Mouse (Mus musculus) thymus, postnatal 4 days (tissue): ENCODE measurements around the gene Elp1.

ENCODE experiments used
- DNase-seq: peaks from one replicate; pipeline ENCODE4 v3.0.0; 2021

The Elp1 gene

GRCm38 (mm10) chr4:56801907-56802668, at the start of gene Elp1, which contains the start of gene Fam206a:
Elp1 (minus strand) TSS chr4:56802331.
Fam206a (plus strand) TSS chr4:56802345.
- peak; percentile 99 for DNase-seq

DNA sequence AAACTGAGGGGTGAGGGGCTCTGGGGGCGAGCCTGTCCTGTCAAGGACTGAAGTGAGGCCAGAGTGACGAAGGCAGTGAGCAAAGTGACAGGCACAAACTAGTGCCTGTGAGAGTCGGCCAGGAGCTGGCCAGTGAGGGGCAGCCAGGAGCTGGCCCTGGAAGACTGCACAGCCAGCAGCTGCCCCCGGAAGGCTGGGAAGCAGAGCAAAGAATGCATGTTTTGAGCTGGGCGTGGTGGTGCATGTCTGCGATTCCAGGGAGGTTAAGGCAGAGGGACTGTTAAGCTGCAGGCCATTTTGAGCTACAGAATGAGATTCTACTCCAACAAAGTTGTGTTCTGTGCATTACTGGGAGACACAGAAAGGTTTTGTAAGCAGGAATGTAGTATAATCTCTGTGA, 48.6 kb upstream of the Elp1 start:
- DNase-seq = no peak

- DNase-seq = no peak
These were observed 45.9 kb upstream of the Elp1 start for GRCm38 (mm10) chr4:56848044-56848443.

- no peak for DNase-seq
These were observed 45.3 kb upstream of the Elp1 start for GRCm38 (mm10) chr4:56847400-56847799.

DNA sequence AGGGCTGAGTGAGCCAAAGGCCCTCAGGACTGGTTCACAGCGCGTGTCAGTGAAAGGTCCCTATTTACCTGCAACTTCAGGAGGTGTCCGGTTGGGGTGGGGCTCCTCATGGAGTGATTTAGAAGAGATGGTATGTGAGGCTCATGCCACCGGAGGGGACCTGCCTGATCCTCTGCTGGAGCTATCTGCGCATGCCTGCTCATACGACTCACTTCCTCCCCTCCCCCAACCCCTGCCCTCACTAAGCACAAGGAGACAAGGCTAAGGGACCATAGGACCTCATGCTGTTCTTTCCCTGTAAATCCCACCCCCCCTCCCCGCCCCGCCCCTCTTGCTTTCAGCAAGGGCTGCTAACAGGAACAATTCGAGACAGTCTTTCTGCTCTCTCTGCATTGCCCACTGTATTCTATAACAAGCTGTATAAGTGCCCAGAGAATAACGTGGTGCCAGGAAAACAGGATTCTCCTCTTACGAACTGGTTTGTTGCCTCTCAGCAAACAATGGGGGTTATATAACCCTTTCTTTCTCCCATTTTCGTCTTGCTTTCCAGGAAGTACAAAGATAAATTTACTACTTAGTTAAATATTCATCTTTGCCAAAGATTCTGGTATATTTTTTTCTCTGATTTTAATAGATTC, 43.9 kb upstream of the Elp1 start:
- no peak for DNase-seq

DNA sequence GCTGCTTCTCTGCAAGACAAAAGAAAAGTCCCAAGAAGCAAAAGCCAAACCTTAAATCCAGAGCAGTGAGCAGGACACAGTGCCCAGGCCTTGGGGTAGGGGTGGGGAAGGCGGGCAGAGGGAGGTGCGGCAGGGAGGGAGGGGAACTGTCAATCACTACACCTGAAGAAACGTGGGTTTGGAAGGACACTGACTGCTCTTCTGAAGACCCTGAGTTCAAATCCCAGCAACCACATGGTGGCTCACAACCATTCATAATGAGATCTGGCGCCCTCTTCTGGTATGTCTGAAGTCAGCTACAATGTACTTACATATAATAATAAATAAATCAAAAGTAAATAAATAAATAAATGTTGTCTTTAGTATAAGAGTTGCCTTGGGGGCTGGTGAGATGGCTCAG, 42.8 kb upstream of the Elp1 start:
- no peak for DNase-seq

DNA sequence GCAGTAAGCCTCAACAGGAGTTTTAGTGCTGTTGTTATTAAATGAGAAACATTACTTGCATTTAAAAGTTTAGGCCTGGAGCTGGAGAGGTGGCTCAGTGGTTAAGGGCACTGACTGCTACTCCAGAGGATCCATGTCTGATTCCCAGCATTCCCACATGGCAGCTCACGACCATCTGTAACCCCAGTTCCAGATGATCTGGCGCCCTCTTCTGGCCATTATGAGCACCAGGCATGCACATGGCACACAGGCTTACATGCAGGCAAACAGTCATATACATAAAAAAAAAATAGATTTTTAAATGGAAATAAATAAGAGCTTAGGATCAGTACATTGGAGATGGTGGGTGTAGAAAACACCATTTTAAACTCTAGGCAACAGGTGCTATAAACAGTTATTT, 41.8 kb upstream of the Elp1 start:
- DNase-seq = no peak

DNA sequence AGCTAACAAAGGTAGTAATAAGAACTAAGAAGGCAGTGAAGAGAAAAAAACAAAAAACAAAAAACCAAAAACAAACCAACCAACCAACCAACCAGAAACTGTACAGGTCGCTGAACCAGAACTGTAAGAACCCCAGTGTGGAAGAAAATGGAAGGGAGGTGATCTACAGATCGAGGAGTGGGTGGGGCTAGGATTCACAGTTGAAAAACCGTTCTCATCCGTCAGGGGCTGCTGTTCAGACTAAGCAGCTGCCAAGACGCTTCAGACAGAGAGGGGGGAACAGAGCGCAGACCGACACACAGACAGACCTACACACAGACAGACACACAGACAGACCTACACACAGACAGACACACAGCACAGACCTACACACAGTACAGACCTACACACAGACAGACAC, 40.4 kb upstream of the Elp1 start:
- DNase-seq = no peak

GRCm38 (mm10) chr4:56840297-56840696, 38.2 kb upstream of the Elp1 start:
- no peak for DNase-seq

GRCm38 (mm10) chr4:56837661-56838060, 35.5 kb upstream of the Elp1 start:
- no peak for DNase-seq

GRCm38 (mm10) chr4:56831998-56832397, 29.9 kb upstream of the Elp1 start:
- DNase-seq = no peak

DNA sequence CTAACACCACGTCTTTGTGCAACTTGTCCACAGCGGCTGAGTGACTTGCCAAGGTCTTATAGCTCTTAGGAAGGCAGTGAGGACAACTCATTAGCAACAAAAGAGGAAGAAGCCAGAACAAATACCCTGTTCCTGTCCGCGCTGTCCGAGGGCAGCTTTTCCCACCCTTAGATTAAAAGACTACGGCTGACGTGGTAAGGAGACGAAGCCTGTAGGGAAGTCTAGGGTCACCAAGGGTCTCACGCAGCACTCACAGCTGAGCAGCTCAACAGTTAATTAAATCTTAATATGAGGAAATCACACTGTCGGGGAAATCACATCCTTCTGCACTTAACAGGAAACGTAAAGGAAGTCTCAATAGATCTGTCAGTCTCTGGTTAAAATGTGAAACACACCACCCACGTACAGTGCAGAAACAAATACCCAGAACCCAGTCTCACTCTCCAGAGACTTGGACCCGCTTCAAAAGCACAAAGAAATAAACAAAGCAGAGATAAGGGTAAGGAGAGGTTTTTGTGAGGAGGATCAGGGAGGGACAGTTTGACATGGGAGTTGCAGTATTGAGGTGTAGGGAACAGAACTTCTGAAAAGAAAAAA, 29.0 kb upstream of the Elp1 start:
- no peak for DNase-seq

GRCm38 (mm10) chr4:56829511-56829921, 27.4 kb upstream of the Elp1 start:
- no peak for DNase-seq

DNA sequence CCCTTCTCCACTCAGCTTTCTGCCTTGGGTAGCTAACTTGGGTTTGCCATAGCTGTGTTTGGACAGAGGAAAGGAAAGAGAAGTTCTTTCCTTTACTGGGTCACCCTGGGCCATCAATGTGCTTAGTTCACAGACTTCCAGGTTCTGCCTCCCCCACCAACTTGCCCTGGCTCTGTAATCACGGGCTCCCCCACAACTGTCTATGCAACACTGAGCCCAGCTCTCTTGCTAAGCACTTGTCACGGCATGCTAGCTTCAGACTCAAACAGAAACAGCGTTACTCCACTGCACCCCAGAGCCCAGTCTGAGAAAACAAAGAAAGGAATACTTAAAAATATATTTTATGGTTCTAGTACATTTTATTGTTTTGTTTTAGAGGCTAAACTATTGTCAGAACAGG, 26.8 kb upstream of the Elp1 start:
- no peak for DNase-seq

GRCm38 (mm10) chr4:56824231-56824630, 22.1 kb upstream of the Elp1 start:
- no peak for DNase-seq

DNA sequence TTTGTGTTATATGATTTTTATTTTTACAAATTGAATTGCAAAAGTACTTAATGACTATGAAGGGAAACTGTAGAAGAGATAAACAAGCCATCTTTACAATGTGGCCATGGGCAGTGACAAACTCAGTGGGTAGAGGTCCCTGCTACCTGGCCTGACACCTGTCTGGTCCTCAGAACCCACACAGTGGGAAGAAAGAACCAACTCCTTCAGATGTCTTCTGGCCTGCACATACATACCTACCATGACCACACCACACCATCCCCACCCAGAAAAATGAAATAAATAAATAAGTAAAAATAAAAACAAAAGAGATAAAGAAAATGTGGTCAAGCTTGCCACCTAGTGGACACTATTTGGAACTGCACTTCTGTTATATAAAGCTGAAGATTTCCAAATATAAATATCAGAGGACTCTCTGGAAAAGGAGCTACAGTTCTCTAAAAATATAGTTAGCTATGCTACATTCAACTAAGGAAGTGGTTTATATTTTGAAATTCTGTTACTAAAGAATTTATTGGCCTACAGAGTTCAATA, 18.0 kb upstream of the Elp1 start:
- DNase-seq = no peak

GRCm38 (mm10) chr4:56815131-56815530, 13.0 kb upstream of the Elp1 start:
- no peak for DNase-seq

DNA sequence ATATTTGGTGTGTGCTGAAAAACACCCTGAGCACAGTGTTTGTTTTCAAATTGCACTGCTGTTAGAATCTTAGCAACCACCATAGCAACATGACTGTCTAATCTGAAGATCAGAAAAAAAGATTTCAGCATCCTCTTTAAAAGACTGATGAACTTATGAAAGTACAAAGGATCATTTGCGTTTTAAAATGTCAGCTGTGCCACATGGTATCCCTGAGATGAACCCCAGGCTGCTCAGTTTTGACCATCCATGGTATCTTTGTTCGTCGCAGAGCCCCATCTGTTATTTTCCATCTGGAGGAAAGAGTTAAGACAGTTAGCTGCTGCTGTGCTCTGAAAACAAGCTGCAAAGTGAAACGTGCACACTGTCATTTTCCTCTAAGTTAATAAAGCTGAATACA, 10.0 kb upstream of the Elp1 start:
- no peak for DNase-seq

- no peak for DNase-seq
These were observed 9.5 kb upstream of the Elp1 start for GRCm38 (mm10) chr4:56811642-56812041.

DNA sequence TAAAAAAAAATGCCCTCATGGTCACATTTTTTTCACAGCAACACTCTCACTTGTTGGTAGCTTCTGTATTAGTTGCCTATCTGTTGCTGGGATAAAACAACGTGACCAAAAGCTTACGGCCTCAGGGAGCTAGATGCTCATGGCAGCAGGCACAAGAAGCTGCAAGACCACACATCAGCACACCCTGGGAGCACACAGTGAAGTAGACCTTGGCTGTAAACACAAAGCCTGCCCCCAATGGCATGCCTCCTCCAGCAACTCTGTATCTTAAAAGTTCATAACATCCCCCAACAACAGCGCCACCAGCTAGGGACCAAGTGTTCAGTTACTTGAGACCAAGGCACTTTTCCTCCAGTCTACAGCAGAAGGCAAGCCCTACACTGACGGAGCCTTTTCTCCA, 6.9 kb upstream of the Elp1 start:
- no peak for DNase-seq

GRCm38 (mm10) chr4:56802669-56803150, 579 bp upstream of the Elp1 start:
- DNase-seq = no peak

GRCm38 (mm10) chr4:56791373-56791772, 10.8 kb downstream of the Elp1 start:
- peak; percentile 33 for DNase-seq

- no peak for DNase-seq
These were observed 31.1 kb downstream of the Elp1 start for GRCm38 (mm10) chr4:56771065-56771464.

DNA sequence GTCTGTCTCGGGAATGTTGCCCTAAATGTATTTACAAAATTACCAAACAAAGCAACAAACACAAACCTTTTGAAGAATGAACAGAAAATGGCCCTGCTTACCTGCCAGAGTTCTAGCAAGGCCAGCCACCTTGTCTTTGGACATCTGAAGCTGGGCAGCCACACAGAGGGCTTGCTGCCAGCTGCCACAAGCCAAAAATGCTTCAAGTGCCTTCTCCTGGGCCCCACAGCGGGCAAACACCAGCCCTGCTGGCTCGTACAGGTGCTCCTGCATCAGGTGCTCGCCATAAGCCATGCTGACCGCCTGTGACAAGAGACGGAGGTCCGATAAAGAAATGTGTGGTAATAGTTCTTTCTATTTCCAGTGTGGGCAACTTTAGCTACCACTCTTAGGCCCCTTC, 33.2 kb downstream of the Elp1 start:
- DNase-seq = no peak
